Mouse (Mus musculus) macrophage (primary cell): ENCODE data around the gene Pfdn6. TPM values are rescaled to one million over a fixed set of nuclear protein-coding genes. Genes with fewer than 3 reads are reported as not detected.

Experiments used
- H3K27ac ChIP-seq: fragments of 350-480 bp; formaldehyde crosslinking; 2 replicates; pipeline ENCODE4 v1.9.0; 2021
- H3K36me3 ChIP-seq: fragments of 350-480 bp; formaldehyde crosslinking; 2 replicates; pipeline ENCODE4 v1.9.0; 2021; ENCODE audit errors: inconsistent target
- H3K4me3 ChIP-seq: fragments of 350-480 bp; formaldehyde crosslinking; 2 replicates; pipeline ENCODE4 v1.9.0; 2021; ENCODE audit errors: inconsistent target
- H3K79me2 ChIP-seq: fragments of 350-480 bp; formaldehyde crosslinking; 2 replicates; pipeline ENCODE4 v1.9.0; 2021; ENCODE audit errors: inconsistent target
- WGBS: methylation state at CpG from one replicate; pipeline ENCODE4 v1.1.7; 2026; ENCODE audit warnings: inconsistent platforms; ENCODE audit not compliant: missing documents; 5-methylcytosine and 5-hydroxymethylcytosine counted together
- polyA plus RNA-seq: library from polyadenylated mRNA; stranded (reverse); fragments of 250-400 nt; gene quantifications from 3 replicates; pipeline ENCODE4 v1.2.4, GENCODE M21; 2018; ENCODE audit warnings: inconsistent platforms

Gene Pfdn6
- polyA plus RNA-seq, 1 experiment from 2014 or later, result 39.8 TPM

DNA sequence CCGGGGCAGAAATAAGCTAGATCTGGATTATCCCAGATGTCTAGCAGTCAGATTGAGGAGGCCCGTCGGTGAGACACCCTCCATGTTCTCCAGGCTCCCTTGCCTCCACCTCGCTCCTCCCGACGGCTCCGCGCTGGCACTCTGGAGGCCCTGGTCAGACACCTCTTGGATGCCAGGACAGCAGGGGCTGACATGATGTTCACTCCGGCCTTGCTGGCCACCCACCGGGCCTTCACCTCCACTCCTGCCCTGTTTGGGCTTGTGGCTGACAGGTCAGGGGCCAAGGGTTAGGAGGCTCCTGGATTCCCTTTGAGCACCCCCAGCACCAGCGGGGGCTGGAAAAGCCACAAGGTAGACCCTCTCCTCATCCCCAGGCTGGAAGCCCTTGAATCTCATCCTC lies 8.2 kb downstream of the Pfdn6 start:
- Histone ChIP-seq H3K79me2 (peaks cover 78% of the 10 kb centered on the region), H3K4me3 (peak overlapping the region; percentile 83), H3K27ac (peak overlapping the region; percentile 98; the same call in 1 of the 2 replicates), H3K36me3 (peaks cover 53% of the 10 kb centered on the region)
- WGBS, result 94% methylated on average over 10 of the region's 11 CpGs

DNA sequence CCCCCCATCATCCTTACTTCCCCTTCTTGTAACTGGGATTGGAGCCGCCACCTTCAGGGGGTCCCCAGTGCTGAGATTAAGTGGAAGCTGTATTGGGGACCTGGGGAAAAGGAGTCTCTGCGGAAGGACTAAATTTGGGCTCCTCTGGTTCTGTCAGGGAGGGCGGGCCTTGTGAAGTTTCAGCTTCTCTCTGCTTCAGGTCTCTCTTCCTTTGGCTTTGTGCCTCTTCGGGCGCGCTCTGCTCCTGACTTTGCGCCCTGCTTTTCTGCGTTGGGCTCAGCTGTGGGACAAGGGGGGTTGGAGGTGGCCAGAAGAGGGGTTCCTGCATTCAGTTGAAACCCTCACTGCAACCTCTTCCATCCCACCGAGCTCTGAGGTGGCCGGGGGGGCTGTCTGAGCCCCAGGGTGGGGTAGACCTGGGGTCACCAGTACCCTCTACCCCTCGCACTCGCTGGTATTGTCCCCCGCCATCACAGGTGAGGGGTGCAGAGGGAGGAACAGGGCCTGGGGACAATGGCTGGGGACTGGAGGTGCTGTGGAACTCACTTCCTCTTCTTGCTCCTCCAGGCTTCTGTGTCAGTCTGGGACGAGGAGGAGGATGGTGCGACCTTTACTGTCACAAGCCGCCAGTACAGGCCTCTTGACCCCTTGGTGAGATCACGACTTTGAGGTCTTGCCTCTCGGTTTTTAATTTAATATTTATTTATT lies 8.8 kb downstream of the Pfdn6 start:
- Histone ChIP-seq H3K36me3 (peaks cover 55% of the 10 kb centered on the region), H3K79me2 (peaks cover 84% of the 10 kb centered on the region), H3K4me3 (peak overlapping the region; percentile 83), H3K27ac (peak overlapping the region; percentile 98)
- WGBS, result 20% methylated on average over 16 of the region's 18 CpGs

GRCm38 (mm10) chr17:33930280-33931158 lies 9.6 kb downstream of the Pfdn6 start:
- Histone ChIP-seq H3K27ac (peak overlapping the region; percentile 98), H3K36me3 (peaks cover 56% of the 10 kb centered on the region), H3K4me3 (peak overlapping the region; percentile 83), H3K79me2 (peaks cover 86% of the 10 kb centered on the region)
- WGBS, result 1% methylated on average over 44 of the region's 45 CpGs

DNA sequence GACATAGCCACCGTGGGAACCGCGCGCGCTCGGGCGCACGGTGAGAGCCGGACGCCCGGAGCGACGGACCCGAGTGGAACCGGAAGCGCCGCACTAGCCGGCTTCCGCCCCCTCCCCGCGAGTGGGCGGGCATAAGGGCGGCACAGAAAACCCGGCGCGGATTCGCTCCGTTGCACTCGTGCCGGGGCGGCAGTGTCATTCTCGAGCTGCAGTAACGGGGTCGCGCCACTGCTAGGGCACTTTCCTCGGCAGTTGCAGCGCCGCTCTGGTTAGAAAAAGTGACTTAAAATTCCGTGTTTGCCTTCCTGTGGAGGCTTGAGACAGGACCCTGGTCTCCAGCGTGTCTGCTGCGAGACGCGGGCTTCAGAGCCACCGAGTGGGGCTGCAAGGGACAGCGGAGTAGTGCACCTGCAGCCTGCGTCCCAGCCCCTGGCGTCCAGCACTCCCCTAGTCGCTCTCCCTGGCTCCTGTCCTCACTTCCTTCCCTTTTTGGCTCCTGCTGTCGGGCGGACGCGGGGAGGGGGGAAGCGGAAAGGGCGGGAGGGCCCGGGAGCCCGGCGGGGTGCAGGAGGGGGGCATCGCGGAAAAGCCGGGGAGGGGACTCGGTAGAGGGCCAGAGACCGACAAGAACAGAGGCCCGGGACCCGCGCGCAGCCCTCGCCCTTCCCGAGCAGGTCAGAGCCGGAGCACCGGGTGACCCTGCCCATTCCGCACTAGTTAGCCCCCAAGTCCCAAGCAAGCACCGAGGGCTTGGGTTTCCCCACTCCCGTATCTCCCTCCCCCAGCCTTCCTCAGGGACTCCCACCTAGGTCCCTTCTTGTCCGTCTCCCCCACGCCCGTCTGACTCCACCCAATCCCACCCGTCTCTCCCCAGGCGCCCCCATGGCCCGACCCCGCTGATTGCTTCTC lies 10.5 kb downstream of the Pfdn6 start, which contains the start of gene Rgl2:
Gene Rgl2 (plus strand): TSS at position 173 of the 909 bp plus-strand sequence.
- peaks cover 86% of the 10 kb centered on the region for H3K79me2 ChIP-seq
- under 1% methylated on average over 61 of the region's 80 CpGs for WGBS
- H3K36me3 ChIP-seq, result peaks cover 56% of the 10 kb centered on the region

GRCm38 (mm10) chr17:33928251-33928947 lies 11.7 kb downstream of the Pfdn6 start:
- Histone ChIP-seq H3K79me2 (peaks cover 86% of the 10 kb centered on the region), H3K27ac (no peak overlapping the region), H3K4me3 (peak overlapping the region; percentile 83), H3K36me3 (peaks cover 59% of the 10 kb centered on the region)
- 87% methylated on average over 19 of the region's 21 CpGs for WGBS

More for the DNA sequence above, 10.5 kb downstream of the Pfdn6 start, which contains the start of gene Rgl2:
- Histone ChIP-seq H3K4me3 (peak within 1 kb of the TSS; percentile 83), H3K27ac (peak within 1 kb of the TSS; percentile 98)

GRCm38 (mm10) chr17:33926207-33926932 lies 13.8 kb downstream of the Pfdn6 start:
- Histone ChIP-seq H3K79me2 (peaks cover 86% of the 10 kb centered on the region), H3K27ac (no peak overlapping the region), H3K36me3 (peaks cover 66% of the 10 kb centered on the region), H3K4me3 (no peak overlapping the region)
- 89% methylated on average over 16 of the region's 17 CpGs for WGBS

- Histone ChIP-seq H3K79me2 (peaks cover 86% of the 10 kb centered on the region), H3K27ac (no peak overlapping the region), H3K36me3 (peaks cover 66% of the 10 kb centered on the region), H3K4me3 (no peak overlapping the region)
- WGBS, result 94% methylated on average over 21 of the region's 21 CpGs
These were observed 14.6 kb downstream of the Pfdn6 start for GRCm38 (mm10) chr17:33925406-33926116.

DNA sequence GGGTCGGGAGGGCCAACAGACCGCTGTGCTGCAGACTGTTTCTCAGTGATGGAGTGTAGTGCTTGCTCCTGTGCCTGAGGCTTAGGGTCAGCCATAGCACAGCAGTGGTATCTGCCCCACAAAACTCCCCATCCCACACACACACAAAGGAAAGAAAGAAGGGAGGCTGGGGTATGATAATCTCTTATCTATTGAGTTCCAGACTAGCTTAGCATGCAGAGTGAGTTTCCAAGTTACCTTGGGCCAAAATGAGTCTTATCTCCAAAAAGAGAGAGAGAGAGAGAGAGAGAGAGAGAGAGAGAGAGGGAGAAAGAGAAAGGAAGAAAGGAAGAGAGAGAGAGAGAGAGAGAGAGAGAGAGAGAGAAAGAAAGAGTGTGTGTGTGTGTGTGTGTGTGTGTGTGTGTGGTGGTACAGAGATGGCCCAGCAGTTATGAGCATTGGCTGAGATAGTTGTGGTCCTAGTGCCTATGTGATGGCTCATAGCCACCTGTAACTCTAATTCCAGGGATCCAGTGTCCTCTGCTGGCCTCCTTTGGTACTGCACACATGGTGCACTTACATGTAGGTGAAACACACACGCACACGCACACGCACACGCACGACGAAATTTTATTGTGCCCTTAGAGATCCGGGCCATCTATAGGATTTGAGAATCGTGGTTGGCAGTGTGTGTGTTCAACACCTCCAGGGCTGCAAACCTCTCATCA lies 15.4 kb downstream of the Pfdn6 start:
- Histone ChIP-seq H3K4me3 (no peak overlapping the region), H3K36me3 (peaks cover 66% of the 10 kb centered on the region), H3K79me2 (peaks cover 91% of the 10 kb centered on the region), H3K27ac (no peak overlapping the region)
- 97% methylated on average over 10 of the region's 10 CpGs for WGBS

GRCm38 (mm10) chr17:33921361-33921760 lies 18.8 kb downstream of the Pfdn6 start:
- Histone ChIP-seq H3K36me3 (peaks cover 58% of the 10 kb centered on the region), H3K4me3 (no peak overlapping the region; the same call in 1 of the 2 replicates)

GRCm38 (mm10) chr17:33920282-33921097 lies 19.7 kb downstream of the Pfdn6 start:
- Histone ChIP-seq H3K4me3 (peak overlapping the region; percentile 99), H3K36me3 (peaks cover 49% of the 10 kb centered on the region), H3K79me2 (peaks cover 90% of the 10 kb centered on the region), H3K27ac (peak overlapping the region; percentile 88)
- WGBS, result under 1% methylated on average over 36 of the region's 36 CpGs

More at GRCm38 (mm10) chr17:33921361-33921760, 18.8 kb downstream of the Pfdn6 start:
- H3K79me2 ChIP-seq, result peaks cover 97% of the 10 kb centered on the region
- WGBS, result 92% methylated on average over 7 of the region's 7 CpGs
- no peak overlapping the region for H3K27ac ChIP-seq
